Mouse (Mus musculus): ENCODE measurements around the gene Mrps27.

Gene Mrps27

GRCm38 (mm10) chr13:99440228-99440627 is 95.6 kb downstream of the Mrps27 start:
- no peak for DNase-seq (ENCODE audit: low spot score)

GRCm38 (mm10) chr13:99441700-99442433 is 97.3 kb downstream of the Mrps27 start:
- DNase-seq (ENCODE audit: low spot score): no peak

GRCm38 (mm10) chr13:99442434-99443249 is 98.1 kb downstream of the Mrps27 start:
- DNase-seq (ENCODE audit: low spot score): peak; percentile 86

GRCm38 (mm10) chr13:99443484-99444175 is 99.0 kb downstream of the Mrps27 start:
- DNase-seq (ENCODE audit: low spot score): no peak

GRCm38 (mm10) chr13:99444431-99444871 is 99.9 kb downstream of the Mrps27 start:
- no peak for DNase-seq (ENCODE audit: low spot score)

- peak; percentile 65 for DNase-seq (ENCODE audit: low spot score)
Measured at GRCm38 (mm10) chr13:99444880-99445279, 100.3 kb downstream of the Mrps27 start.

GRCm38 (mm10) chr13:99447002-99447401 is 102.4 kb downstream of the Mrps27 start:
- no peak for DNase-seq (ENCODE audit: low spot score)

GRCm38 (mm10) chr13:99447403-99448199 is 103.0 kb downstream of the Mrps27 start:
- DNase-seq (ENCODE audit: low spot score): peak; percentile 60

GRCm38 (mm10) chr13:99448278-99448677 is 103.7 kb downstream of the Mrps27 start:
- no peak for DNase-seq (ENCODE audit: low spot score)

GRCm38 (mm10) chr13:99449547-99449946 is 105.0 kb downstream of the Mrps27 start:
- peak; percentile 60 for DNase-seq (ENCODE audit: low spot score)

- no peak for DNase-seq (ENCODE audit: low spot score)
Measured at GRCm38 (mm10) chr13:99450766-99451165, 106.2 kb downstream of the Mrps27 start.

- no peak for DNase-seq (ENCODE audit: low spot score)
Measured at GRCm38 (mm10) chr13:99451276-99451675, 106.7 kb downstream of the Mrps27 start.

- peak; percentile 50 for DNase-seq (ENCODE audit: low spot score)
Measured at GRCm38 (mm10) chr13:99452444-99452843, 107.9 kb downstream of the Mrps27 start.

- no peak for DNase-seq (ENCODE audit: low spot score)
Measured at GRCm38 (mm10) chr13:99454977-99455376, 110.4 kb downstream of the Mrps27 start.

- peak; percentile 96 for DNase-seq (ENCODE audit: low spot score)
Measured at GRCm38 (mm10) chr13:99458658-99459386, 114.2 kb downstream of the Mrps27 start.

GRCm38 (mm10) chr13:99459612-99460011 is 115.0 kb downstream of the Mrps27 start:
- DNase-seq (ENCODE audit: low spot score): no peak

GRCm38 (mm10) chr13:99461886-99462285 is 117.3 kb downstream of the Mrps27 start:
- no peak for DNase-seq (ENCODE audit: low spot score)

GRCm38 (mm10) chr13:99464551-99464950 is 120.0 kb downstream of the Mrps27 start:
- no peak for DNase-seq (ENCODE audit: low spot score)
